Mouse (Mus musculus) ES-E14 (cell line): ENCODE measurements around the gene Kctd13.

ENCODE experiments used
- CHD2 ChIP-seq: IDR thresholded peaks from 2 replicates; pipeline ENCODE4 v1.6.1; 2014; ENCODE audit warnings: mild to moderate bottlenecking, low read depth, low read length, inconsistent platforms
- MAFK ChIP-seq: IDR thresholded peaks from 2 replicates; pipeline ENCODE4 v1.6.1; 2014; ENCODE audit warnings: mild to moderate bottlenecking, low read depth, low read length, inconsistent platforms; ENCODE audit not compliant: insufficient read depth
- ZNF384 ChIP-seq: IDR thresholded peaks from 2 replicates; pipeline ENCODE4 v1.6.1; 2012; ENCODE audit warnings: low read depth, low read length, inconsistent platforms

DNA sequence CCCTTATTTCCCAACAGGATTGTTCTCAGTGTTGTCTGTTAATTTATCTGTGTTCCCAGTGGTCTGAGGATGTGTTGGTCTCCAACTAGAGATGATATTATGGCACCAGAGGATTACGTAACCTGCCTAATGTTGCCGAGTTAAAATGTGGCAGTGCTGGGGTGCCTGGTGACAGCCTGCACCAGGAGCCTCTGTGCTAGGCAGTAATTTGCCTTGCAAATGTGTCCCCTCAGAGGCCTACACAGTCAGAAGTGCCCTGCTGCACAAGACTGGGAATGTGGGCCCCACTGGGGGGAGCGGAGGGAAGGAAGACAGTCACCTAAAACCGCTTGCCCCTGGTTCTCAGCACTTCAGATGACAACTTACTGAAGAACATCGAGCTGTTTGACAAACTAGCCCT, 13.1 kb downstream of the Kctd13 start:
- TF ChIP-seq CHD2 (no peak), ZNF384 (no peak), MAFK (no peak)
